Mouse (Mus musculus) mature B cell (primary cell): ENCODE data around the gene Hfm1.

Experiments
- in situ Hi-C: fragments of 300-500 bp; cut with MboI; formaldehyde crosslinking; loops from 2 replicates; pipeline ENCODE4 v1.14.3; 2019

Gene Hfm1

DNA sequence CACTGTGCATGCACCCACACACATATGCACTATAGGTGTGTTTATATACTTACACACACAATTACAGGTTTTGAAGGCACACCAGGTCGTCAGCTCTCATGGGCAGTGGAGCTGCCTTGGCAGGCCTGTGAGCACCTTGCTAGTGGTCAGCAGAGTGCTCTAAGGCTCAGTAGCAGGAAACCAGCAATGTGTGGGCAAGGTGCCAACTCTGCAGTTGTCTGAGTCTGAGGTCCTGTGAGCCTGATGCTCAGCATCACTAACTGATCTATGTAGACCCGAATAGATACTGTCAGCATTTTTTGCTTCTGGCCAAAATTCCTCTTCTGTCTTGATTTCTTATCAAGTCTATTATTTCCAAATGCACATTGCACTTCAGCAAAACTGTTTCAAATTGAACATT is 82.2 kb downstream of the Hfm1 start:
- in situ Hi-C loops: no loop called here

DNA sequence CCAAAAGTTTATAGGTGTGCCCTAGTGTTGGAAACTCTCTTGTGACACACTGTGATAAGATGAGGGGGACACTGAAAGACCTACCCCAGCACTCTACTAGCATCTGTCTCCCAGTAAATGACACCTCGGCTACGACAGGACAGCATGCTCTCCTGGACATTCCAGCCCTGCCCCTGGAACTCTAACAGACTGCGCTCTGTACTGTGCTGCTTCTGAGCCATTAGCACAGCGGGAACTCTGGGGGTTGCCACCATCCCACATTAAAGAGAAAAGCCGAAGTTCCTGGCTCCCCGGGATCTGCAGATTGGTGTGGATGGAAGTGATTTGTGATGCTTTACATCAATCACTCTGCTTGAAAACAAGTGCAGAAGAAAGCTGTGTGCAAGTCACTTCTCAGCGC is 93.1 kb downstream of the Hfm1 start:
- in situ Hi-C loops: no loop called here

DNA sequence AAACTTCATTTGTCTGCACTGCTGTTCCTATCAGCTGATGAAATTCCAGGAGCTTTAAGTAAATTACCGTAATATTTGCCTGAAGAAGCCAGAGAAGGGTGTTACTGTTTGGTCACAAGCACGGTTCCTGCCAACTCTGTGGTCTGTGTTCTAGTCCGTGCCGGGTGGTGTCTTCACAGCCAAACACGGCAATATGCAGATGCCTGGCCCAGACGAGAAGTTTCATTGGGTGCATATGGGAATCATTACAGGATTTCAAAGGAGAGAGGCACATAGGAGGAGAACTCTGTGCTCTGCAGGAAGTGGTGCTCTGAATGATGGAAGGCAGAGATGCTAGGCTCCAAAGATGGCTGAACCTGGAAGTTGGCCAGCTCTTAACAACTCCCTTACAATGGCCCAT is 94.7 kb downstream of the Hfm1 start:
- in situ Hi-C loops: no loop called here

DNA sequence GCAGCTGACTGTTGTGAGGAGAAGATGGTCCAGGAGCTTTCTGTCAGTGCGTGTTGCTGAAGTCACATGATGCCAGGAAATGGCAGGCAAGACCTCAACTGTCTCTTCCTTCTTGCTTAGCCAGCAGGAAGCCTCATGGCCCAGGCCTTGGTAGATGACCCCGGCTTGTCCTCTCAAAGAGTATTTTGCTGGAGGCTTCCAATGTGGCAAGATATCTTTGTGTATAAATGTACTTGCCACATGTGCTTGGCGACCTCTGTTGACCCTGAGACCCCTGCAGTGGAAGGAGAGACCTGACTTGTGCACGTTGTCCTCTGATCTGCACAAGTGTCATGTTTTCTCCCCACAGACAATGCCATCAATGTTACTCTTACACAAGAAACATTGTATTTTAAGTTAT is 95.3 kb downstream of the Hfm1 start:
- in situ Hi-C loops: no loop called here

DNA sequence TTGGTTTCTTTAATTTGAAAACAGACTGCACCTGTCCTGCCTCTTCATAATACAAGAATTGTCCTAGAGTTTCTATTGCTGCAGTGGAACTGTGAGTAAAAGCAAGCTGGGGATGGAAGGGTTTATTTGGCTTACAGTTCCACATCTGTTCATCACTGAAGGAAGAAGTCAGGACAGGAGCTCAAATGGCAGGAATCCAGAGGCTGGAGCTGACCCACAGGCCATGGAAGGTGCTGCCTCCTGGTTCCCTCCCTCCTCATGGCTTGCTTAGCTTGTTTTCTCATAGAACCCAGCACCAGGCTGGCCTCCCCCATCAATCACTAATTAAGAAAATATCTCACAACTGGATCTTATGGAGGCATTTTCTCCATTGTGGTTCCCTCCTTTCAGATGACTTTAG is 99.4 kb downstream of the Hfm1 start:
- in situ Hi-C loops: no loop called here

DNA sequence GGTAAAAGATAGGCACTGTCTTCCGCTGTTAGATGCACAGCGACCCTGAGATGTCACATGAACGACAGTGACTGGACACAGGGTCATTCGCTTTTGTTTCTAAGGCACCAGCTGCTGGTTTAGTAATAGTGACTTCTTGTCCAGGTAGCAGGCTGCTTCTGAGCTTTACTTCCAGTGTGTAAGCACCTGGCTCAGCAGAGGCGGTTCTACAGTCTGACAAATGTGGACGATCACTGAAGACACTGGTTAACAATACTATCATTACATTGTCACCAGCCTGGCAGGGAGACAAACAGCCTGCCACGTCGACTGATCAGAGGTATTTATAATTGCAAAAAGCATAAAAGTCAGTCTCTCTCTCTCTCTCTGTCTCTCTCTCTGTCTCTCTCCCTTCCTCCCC is 100.1 kb downstream of the Hfm1 start:
- in situ Hi-C loops: no loop called here

DNA sequence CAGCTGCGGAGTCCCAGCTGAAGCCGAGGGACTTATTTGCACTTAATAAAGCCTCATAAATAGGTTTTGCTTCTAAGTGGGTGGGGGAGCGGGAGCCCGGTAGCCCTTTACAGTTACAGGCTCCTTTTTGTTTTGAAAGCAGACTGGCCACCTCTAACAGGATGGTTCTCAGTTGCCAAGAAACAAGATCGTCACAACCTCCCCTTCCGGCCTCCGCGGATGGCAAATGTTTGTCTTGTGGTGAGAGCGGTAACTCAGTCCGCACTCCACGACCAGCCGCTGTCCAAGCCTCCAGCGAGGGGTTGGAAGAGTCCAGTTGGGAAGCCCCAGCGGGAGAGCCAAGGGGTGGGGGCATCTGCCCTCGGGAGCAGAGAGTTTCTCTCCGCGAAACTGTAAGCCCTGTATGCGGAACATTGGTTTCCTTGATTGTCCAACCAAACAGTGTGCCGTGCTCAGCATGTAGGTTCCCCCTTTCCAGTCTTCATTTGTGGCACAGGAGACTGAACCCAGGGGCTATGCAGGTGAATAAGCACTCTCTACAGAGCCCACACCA is 100.7 kb downstream of the Hfm1 start:
- in situ Hi-C loops: no loop called here

DNA sequence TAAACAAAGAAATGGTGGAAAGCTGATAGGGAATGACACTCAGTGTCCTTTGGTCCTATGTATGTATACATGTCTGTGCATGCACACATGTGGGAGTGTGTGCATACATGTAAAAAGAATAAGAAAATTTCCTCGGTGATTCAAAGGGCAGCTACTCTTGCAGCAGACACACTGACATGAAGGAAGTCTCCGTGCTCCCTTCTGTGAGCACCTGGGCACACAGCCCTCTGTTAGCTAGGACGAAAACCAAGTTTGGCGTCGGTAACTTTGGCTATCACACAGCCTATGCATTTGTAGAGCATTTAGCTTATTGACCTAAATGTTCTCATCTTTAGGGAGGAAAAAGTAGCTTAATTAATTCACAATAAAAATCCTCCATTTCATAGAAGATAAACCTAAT is 101.4 kb downstream of the Hfm1 start:
- in situ Hi-C loops: no loop called here

DNA sequence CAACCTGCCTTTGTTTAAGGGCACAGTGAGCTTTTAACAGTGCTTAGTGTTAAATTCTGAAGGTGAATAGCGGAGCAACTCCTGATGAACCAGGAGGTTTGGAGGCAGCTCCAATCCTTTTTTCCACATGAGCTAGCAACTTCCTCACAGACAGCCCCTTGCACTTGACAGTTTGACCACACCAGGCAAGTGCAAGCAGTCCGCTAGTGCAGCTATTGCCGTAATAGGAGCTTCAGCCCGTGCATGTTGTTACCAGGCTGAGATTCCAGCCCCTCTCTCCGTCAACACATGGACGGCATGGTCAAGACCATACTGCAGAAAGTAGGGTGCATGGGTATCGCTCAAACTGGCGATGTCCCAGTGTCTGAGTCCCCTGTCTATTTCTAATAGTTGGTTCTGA is 106.5 kb downstream of the Hfm1 start:
- in situ Hi-C loops: no loop called here

DNA sequence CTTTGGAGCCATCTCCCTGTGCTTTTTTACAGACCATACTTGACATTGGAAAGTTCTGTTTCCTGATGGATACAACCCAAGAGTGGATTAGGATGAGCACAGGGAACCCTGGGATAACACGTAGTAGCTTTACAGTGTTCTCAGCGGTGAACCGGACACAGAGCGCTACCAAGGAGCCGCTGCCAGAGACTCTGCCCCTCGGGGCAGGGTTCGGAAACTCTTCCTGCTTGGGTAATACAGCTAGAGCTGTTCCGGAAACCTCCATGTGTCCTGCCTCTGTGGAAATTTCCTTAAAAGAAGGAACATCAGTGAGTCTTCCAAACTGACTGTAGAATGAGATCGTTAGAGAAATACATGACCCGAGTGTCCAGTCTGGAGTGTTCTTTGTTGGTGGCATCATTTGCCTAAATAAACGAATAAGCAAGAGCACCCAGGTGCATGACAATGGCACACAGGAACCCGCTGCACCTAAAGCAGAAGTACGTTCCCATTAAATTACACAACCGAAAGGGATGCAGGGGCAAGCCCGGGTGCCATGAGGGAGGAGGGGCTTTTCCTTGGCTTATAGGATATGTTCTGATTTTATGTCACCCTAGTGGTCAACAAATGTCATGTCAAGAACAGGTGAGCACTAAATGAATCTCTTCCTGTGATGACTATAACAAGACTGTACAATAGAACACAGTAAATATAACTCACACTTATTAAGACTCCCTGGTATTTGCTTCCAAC is 110.0 kb downstream of the Hfm1 start:
- in situ Hi-C loops: no loop called here

DNA sequence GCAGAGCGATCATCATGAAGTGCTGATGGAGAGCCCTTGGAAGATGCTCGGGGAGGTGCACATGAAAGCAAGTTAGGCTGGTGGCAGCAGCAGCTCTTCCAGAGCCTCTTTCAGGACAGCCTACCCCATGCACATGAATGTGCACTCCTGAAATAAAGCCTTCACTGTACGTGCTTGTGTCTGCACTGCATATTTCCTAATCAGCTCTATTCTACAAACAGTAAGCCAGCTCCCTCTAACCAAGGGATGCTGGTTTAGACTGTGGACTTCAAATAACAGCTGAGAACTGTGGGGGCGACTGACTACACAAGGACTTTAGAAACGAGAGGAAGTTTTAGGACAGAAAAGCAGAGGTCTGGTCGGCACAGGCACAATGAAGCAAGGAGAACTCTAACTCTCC is 111.5 kb downstream of the Hfm1 start:
- in situ Hi-C loops: no loop called here

DNA sequence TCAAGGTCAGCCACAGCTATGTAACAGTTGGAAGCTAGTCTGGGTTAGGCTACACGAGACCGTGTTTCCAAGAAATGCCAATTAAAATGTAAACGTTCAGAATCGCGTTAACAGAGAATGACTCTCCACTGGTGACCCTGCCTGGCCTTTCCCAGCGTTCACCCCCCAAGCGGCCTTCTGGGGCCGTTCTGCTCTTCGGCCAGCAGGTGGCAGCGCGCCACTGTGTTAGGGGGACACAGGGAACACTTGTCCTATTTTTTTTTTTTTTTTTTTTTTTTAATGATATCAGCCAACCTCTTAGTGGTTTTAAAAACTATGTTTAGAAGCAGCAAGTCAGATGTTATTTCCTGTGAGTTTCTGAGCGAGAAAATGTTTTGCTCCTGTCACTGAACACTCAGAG is 123.0 kb downstream of the Hfm1 start:
- in situ Hi-C loops: no loop called here

DNA sequence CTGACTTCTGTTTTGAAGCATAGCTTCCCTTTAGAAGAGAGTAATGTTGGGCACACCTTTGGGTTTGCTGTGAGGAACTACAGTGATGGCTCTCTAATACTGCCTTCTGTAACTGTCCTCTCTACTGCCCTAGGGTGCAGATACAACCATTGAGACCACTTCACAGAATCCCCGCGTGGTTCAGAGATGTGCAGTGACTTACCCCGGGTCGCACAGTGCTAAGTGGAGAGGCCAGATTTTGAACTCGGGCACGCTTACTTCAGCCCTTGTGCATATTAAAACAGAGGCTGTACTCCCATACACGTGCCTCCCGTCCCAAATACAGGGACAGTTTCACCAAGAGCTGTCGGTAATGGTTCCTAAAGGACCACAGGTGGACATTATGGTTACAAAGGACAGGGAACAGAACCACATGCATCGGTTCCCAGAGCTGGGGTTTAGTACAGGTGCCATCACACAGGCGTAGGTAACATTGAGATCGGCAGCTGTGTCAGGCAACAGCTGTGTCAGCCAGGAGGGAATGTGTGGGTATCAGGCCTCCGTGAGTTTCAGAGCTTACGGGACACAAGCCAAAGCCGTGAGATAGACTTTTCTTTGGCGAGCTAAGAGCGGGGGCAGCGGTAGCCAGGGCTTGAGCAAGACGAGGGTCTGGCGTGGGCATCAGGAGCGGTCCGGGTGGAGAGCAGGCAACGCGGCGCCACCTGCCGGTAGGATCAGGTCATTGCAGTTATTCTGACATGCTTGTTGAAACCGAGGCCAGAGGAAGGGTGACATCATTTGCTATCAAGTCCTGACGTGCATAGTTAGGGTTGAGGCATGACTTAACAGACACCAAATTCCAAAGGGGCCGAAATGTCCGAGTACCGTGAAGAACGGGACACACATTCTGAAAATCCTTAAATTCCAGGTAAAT is 124.0 kb downstream of the Hfm1 start:
- in situ Hi-C loops: no loop called here

DNA sequence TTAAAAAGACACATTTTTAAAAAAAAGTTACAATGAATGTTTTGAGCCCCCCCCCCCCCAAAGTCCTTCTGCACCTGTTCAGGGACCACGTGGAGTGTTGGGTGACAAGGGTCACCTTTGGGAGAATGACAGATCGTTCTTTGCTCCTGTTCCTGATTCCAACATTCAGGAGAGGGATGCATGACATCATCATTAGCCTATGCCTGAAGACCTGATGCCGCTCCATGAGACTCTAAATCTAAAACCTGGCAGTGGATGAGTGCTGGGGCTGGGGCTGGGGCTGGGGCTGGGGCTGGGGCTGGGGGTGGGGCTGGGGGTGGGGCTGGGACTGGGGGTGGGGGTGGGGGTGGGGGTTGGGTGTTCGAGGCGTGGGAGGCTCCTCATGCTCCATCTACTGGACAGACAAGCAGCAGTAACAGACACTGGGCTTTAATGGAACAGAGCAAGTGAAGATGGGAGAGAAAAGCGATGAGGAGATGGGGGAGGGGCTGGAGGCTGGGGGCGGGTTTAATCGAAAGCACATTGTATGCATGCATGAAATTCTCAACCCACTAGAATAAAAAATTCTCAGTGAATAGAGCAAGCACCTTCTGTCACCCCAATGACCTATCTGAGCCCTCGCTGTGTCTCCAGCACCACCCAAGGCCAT is 124.8 kb downstream of the Hfm1 start:
- in situ Hi-C loops: no loop called here

DNA sequence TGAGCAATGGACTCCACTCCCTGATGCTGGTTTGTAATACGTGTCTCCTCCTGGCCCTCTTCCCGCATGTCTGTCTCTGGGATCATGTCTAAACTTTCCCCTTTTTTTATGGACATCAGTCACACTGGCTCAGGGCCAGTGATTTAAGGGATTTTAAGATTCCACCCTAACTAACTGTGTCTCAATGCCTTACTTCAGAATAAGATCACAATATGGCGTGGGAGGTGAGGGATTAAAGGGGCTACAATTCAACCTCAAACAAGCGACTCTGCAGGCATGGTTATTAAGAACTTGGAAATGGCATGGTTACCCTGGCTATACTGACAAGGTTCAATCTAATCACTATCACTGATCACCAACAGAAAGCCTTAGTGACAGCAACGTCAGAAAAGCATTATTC is 128.2 kb downstream of the Hfm1 start:
- in situ Hi-C loops: no loop called here

DNA sequence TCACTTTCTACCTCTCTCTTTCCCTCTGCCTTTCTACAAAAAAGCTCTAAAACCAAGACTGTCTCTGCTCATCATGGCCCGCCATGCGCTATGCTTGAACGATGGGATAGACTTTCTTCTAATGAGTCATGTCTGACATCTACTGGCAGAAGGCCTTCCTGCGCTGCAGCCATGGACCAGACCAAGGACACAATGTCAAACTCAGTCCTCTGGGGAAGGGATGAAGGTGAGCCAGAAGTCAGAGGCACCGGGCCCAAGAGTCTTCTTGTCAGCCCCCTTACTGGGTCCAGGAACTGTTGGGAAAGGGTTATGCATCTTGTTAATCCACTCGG is 134.9 kb downstream of the Hfm1 start:
- in situ Hi-C loops: no loop called here

DNA sequence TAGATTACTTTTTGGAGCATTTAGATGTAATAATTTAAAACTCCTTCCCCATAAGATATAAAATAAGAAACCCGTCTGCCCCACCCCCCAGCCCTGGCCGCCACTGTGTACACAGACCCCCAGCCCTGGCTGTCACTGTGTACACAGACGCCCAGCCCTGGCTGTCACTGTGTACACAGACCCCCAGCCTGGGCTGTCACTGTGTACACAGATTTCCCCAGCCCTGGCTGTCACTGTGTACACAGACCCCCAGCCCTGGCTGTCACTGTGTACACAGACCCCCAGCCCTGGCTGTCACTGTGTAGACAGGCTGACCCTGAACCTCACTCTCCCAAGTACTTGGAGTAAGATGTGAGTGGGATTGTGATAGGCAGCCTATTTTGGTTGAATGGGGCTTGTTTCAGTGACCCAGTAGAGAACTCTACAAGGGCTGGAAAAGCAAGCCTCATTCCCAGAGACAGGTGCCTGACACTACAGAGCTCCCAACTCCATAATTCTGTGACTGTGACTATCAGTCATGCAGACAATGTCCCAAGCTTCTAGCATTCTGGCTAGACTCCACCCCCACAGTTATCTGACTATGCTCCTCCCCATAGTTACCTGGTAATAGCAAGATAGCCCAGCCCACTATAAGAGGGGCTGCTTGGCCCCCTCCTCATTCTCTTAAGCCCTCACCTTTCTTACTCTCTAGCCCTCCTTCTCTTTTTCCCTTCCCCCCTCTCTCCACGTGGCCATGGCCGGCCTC is 135.5 kb downstream of the Hfm1 start:
- in situ Hi-C loops: no loop called here
